Comparison of ENCODE assay signal across 27 mouse cellular contexts in genomic region chr1:188997921-188998320, GRCm38 (mm10). TPM values are rescaled to one million over a fixed set of nuclear protein-coding genes. Genes with fewer than 3 reads are reported as not detected.
DNase-seq lines count a peak whose midpoint lies in the region; ATAC-seq and TF ChIP-seq lines count a peak whose summit lies in the region.
"Had no signal": no experiment of that assay in that cellular context is flagged by ENCODE, and none has a peak within 500 bp of the region (broad histone marks: within the 10 kb centered on the region; RNA-seq: fewer than 3 reads in every experiment).

No protein-coding gene starts in this region.

- no peak for TF ChIP-seq CTCF in ES-Bruce4 (IDR thresholded peaks at IDR 0.05; ENCODE audit: low read depth, low read length)

- 95% methylated on average over 3 of the region's 3 CpGs for WGBS in liver, embryonic 12.5 days (ENCODE audit: insufficient replicate concordance)
- WGBS in hindbrain, embryonic 10.5 days = 97% methylated on average over 3 of the region's 3 CpGs

- DNase-seq in B cell, adult 2 months = peak; percentile 29 to 45
- peak; percentile 24 for DNase-seq in splenic B cell, adult 2 months (ENCODE audit: low read depth, low spot score)
- DNase-seq in yolk sac, embryonic 10.5 days (ENCODE audit: low spot score) = no peak
- DNase-seq in hindbrain, embryonic 10.5 days (ENCODE audit: low spot score) = no peak
- DNase-seq: adrenal gland, adult 8-10 months; adrenal gland, postnatal 14 days; adrenal gland, postnatal 36 days; cerebellum, adult 11-12 months; cerebellum, adult 2 months; cerebellum, adult 9-10 months; cerebellum, postnatal 14 days; cerebellum, postnatal 36 days; embryo, embryonic 11 days had no signal

- peaks cover 12% of the 10 kb centered on the region for H3K36me3 ChIP-seq in ES-Bruce4 (ENCODE audit: control insufficient read depth, insufficient read depth, low read length, poor library complexity, severe bottlenecking)
- H3K36me3 ChIP-seq in splenic B cell, adult 2 months (ENCODE audit: control insufficient read depth, insufficient read depth, low read length, poor library complexity, severe bottlenecking) = peaks cover 9% of the 10 kb centered on the region; the same call in 1 of the 2 replicates
- peaks cover 90% of the 10 kb centered on the region for H3K36me3 ChIP-seq in liver, embryonic 12.5 days
- H3K36me3 ChIP-seq in hindbrain, embryonic 10.5 days = peaks cover 74% of the 10 kb centered on the region

- peak overlapping the region; percentile 80 for H3K27ac ChIP-seq in ES-Bruce4 (ENCODE audit: insufficient read depth, low read length)
- H3K27ac ChIP-seq in liver, embryonic 12.5 days = no peak overlapping the region
- no peak overlapping the region for H3K27ac ChIP-seq in hindbrain, embryonic 10.5 days
- H3K27ac ChIP-seq: embryonic facial prominence, embryonic 13.5 days; embryonic facial prominence, embryonic 15.5 days; forebrain, embryonic 10.5 days; forebrain, embryonic 12.5 days had no signal

- no peak overlapping the region for H3K4me2 ChIP-seq in liver, embryonic 12.5 days
- H3K4me2 ChIP-seq: embryonic facial prominence, embryonic 13.5 days; embryonic facial prominence, embryonic 15.5 days; forebrain, embryonic 12.5 days had no signal

- H3K9me3 ChIP-seq in ES-Bruce4 (replicated peaks; ENCODE audit: control insufficient read depth, insufficient read depth, low read length, poor library complexity, severe bottlenecking) = no peaks in the 10 kb centered on the region
- H3K9me3 ChIP-seq in liver, embryonic 12.5 days (replicated peaks) = no peaks in the 10 kb centered on the region
- H3K9me3 ChIP-seq in hindbrain, embryonic 10.5 days = no peaks in the 10 kb centered on the region
- H3K9me3 ChIP-seq: embryonic facial prominence, embryonic 13.5 days; embryonic facial prominence, embryonic 15.5 days; forebrain, embryonic 10.5 days; forebrain, embryonic 12.5 days; G1E had no signal

- peaks cover 11% of the 10 kb centered on the region for H3K4me1 ChIP-seq in ES-Bruce4 (ENCODE audit: control insufficient read depth, insufficient read depth, low read length)
- H3K4me1 ChIP-seq in liver, embryonic 12.5 days = no peaks in the 10 kb centered on the region
- no peaks in the 10 kb centered on the region for H3K4me1 ChIP-seq in hindbrain, embryonic 10.5 days (replicated peaks)
- H3K4me1 ChIP-seq: embryonic facial prominence, embryonic 13.5 days; embryonic facial prominence, embryonic 15.5 days; forebrain, embryonic 10.5 days; forebrain, embryonic 12.5 days had no signal

- H3K4me3 ChIP-seq in ES-Bruce4 (ENCODE audit: low read depth, low read length) = no peak overlapping the region
- no peak overlapping the region for H3K4me3 ChIP-seq in liver, embryonic 12.5 days
- no peak overlapping the region for H3K4me3 ChIP-seq in hindbrain, embryonic 10.5 days
- H3K4me3 ChIP-seq: embryonic facial prominence, embryonic 13.5 days; embryonic facial prominence, embryonic 15.5 days; erythroblast, embryonic 14.5 days; forebrain, embryonic 10.5 days; forebrain, embryonic 12.5 days had no signal

- no peak for TF ChIP-seq POLR2A in ES-Bruce4 (IDR thresholded peaks at IDR 0.05; ENCODE audit: insufficient read depth, low read length)

- no peaks in the 10 kb centered on the region for H3K27me3 ChIP-seq in ES-Bruce4 (ENCODE audit: control insufficient read depth, insufficient read depth, low read length, poor library complexity, severe bottlenecking)
- no peaks in the 10 kb centered on the region for H3K27me3 ChIP-seq in splenic B cell, adult 2 months (ENCODE audit: control insufficient read depth, insufficient read depth, low read length, poor library complexity, severe bottlenecking)
- H3K27me3 ChIP-seq in liver, embryonic 12.5 days (replicated peaks) = no peaks in the 10 kb centered on the region
- H3K27me3 ChIP-seq in hindbrain, embryonic 10.5 days (ENCODE audit: insufficient read depth, poor library complexity, severe bottlenecking) = no peaks in the 10 kb centered on the region
- H3K27me3 ChIP-seq: CH12.LX; embryonic facial prominence, embryonic 13.5 days; embryonic facial prominence, embryonic 15.5 days; forebrain, embryonic 12.5 days; Patski had no signal

- H3K9ac ChIP-seq in ES-Bruce4 (ENCODE audit: low read depth, poor library complexity, severe bottlenecking) = no peak overlapping the region
- no peak overlapping the region for H3K9ac ChIP-seq in liver, embryonic 12.5 days
- H3K9ac ChIP-seq: embryonic facial prominence, embryonic 13.5 days; embryonic facial prominence, embryonic 15.5 days; forebrain, embryonic 12.5 days had no signal

- no peak for TF ChIP-seq EP300 in ES-Bruce4 (IDR thresholded peaks at IDR 0.05; ENCODE audit: insufficient read depth, low read depth, low read length)

- ATAC-seq in liver, embryonic 12.5 days = no peak
- ATAC-seq: activated CD4-positive, CD25-positive, alpha-beta regulatory T cell, adult 4 months; CD4-positive, CD25-positive, alpha-beta regulatory T cell, adult 4 months; forebrain, embryonic 14.5 days; forebrain, embryonic 16.5 days; Patski had no signal

RNA-seq across cellular contexts. Expression of gene Kctd3, which starts 9.7 kb away (rescaled TPM):
- polyA plus RNA-seq in ES-Bruce4 (2011; ENCODE audit: insufficient read depth, insufficient read length, low read depth, missing spikeins) = 59.2 and 60.9 TPM in 2 replicates
- 18.2 and 18.3 TPM in 2 replicates for polyA plus RNA-seq in liver, embryonic 12.5 days (2016; fragmentation: Nextera tagmentation; extraction: Ambion mirVana)
- polyA plus RNA-seq in hindbrain, embryonic 10.5 days (2016; fragmentation: Nextera tagmentation; extraction: Ambion mirVana) = 29.1 and 31.6 TPM in 2 replicates

Comparison
In these comparisons a context has a peak if more than half of its experiments do, and no peak if none do; other contexts are left out.
1. DNase-seq: peak in B cell, adult 2 months (2 of 2) and splenic B cell, adult 2 months (single experiment); none in yolk sac, embryonic 10.5 days (single experiment) and hindbrain, embryonic 10.5 days (single experiment).